Mouse (Mus musculus) lung, embryonic 16.5 days (tissue): Measurements from ENCODE around the gene 4930572O03Rik. TPM values are rescaled to one million over a fixed set of nuclear protein-coding genes. Genes with fewer than 3 reads are reported as not detected.

Source experiments
- polyA plus RNA-seq: library from polyadenylated mRNA; unstranded; fragments of >200 nt; fragmentation: Nextera tagmentation; extraction: Ambion mirVana; gene quantifications from 2 replicates; pipeline ENCODE4 v1.2.1, GENCODE M21; 2015

The 4930572O03Rik gene
- polyA plus RNA-seq, 1 experiment from 2014 or later, result not detected

Other genes with a start within 250 kb of the 4930572O03Rik start
- not detected in 2 replicates for gene Gm21149, start 180.5 kb downstream of the 4930572O03Rik start, polyA plus RNA-seq
- not detected in 2 replicates for gene Gm21190, start 127.8 kb downstream of the 4930572O03Rik start, polyA plus RNA-seq
- gene Gm21083, start 79.7 kb downstream of the 4930572O03Rik start, polyA plus RNA-seq, result not detected in 2 replicates
- not detected in 2 replicates for gene Speer4d, start 38.0 kb downstream of the 4930572O03Rik start, polyA plus RNA-seq
- gene Speer4c, start 57.2 kb upstream of the 4930572O03Rik start, polyA plus RNA-seq, result not detected in 2 replicates